Mouse (Mus musculus): ENCODE measurements at regions not wholly inside any gene's neighbourhood (a gene's known extent, or its start where the extent isn't known, plus 50 kb on each side); places are given as distances from the start of the nearest gene placed in this dataset.

DNA sequence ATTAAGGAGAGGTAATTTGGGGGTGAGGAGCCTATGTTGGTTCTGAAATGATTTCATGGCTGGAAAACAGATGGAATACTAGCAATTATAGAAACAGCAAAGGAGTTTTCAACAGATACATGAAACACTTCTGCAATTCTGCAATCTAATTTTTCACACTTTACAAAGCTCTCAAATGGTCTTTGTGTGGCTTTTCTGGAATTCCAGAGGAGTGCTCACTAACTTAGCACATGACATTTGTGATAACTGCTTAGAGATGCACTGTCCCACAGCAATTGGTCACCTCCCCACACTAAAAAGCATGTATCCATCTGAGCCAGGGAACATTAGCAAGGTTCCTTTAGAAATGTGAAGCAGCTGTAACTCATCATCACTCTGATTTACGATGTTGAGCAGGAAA, 560.1 kb downstream of the Cenpc1 start:
- Histone ChIP-seq H3K27me3 (ENCODE audit: insufficient read depth, low read length) (no peaks in the 10 kb centered on the region), H3K36me3 (ENCODE audit: insufficient read depth, low read length) (no peaks in the 10 kb centered on the region), H3K4me1 (replicated peaks; ENCODE audit: low read depth, low read length) (no peaks in the 10 kb centered on the region), H3K9me3 (ENCODE audit: low read length) (no peaks in the 10 kb centered on the region; the same call in 1 of the 2 replicates), H3K4me3 (replicated peaks; ENCODE audit: low read length) (no peak overlapping the region)
- TF ChIP-seq CTCF (conservative IDR thresholded peaks at IDR 0.05; ENCODE audit: low read length) (no peak), NANOG (IDR thresholded peaks at IDR 0.05; ENCODE audit: borderline replicate concordance, low read length) (no peak), POU5F1 (IDR thresholded peaks at IDR 0.05; ENCODE audit: borderline replicate concordance, low read length) (no peak)

GRCm38 (mm10) chr5:85497261-85497660, 568.1 kb downstream of the Cenpc1 start:
- Histone ChIP-seq H3K4me1 (replicated peaks; ENCODE audit: low read depth, low read length) (no peaks in the 10 kb centered on the region), H3K9me3 (ENCODE audit: low read length) (no peaks in the 10 kb centered on the region), H3K4me3 (replicated peaks; ENCODE audit: low read length) (no peak overlapping the region), H3K36me3 (ENCODE audit: insufficient read depth, low read length) (no peaks in the 10 kb centered on the region), H3K27me3 (ENCODE audit: insufficient read depth, low read length) (no peaks in the 10 kb centered on the region)
- TF ChIP-seq NANOG (IDR thresholded peaks at IDR 0.05; ENCODE audit: borderline replicate concordance, low read length) = no peak
- no peak for TF ChIP-seq POU5F1 (IDR thresholded peaks at IDR 0.05; ENCODE audit: borderline replicate concordance, low read length)
- no peak for TF ChIP-seq CTCF (conservative IDR thresholded peaks at IDR 0.05; ENCODE audit: low read length)

GRCm38 (mm10) chr5:85485733-85486322, 579.6 kb downstream of the Cenpc1 start:
- Histone ChIP-seq H3K36me3 (ENCODE audit: insufficient read depth, low read length) (no peaks in the 10 kb centered on the region), H3K9me3 (ENCODE audit: low read length) (peaks cover 36% of the 10 kb centered on the region), H3K4me3 (replicated peaks; ENCODE audit: low read length) (no peak overlapping the region), H3K4me1 (replicated peaks; ENCODE audit: low read depth, low read length) (no peaks in the 10 kb centered on the region), H3K27me3 (ENCODE audit: insufficient read depth, low read length) (no peaks in the 10 kb centered on the region)
- no peak for TF ChIP-seq POU5F1 (IDR thresholded peaks at IDR 0.05; ENCODE audit: borderline replicate concordance, low read length)
- TF ChIP-seq NANOG (IDR thresholded peaks at IDR 0.05; ENCODE audit: borderline replicate concordance, low read length) = no peak
- TF ChIP-seq CTCF (conservative IDR thresholded peaks at IDR 0.05; ENCODE audit: low read length) = no peak

GRCm38 (mm10) chr5:85485157-85485556, 580.2 kb downstream of the Cenpc1 start:
- H3K4me3 ChIP-seq (replicated peaks; ENCODE audit: low read length) = no peak overlapping the region
- H3K36me3 ChIP-seq (ENCODE audit: insufficient read depth, low read length) = no peaks in the 10 kb centered on the region
- H3K27me3 ChIP-seq (ENCODE audit: insufficient read depth, low read length) = no peaks in the 10 kb centered on the region
- no peaks in the 10 kb centered on the region for H3K4me1 ChIP-seq (replicated peaks; ENCODE audit: low read depth, low read length)
- H3K9me3 ChIP-seq (ENCODE audit: low read length) = peaks cover 36% of the 10 kb centered on the region
- TF ChIP-seq POU5F1 (IDR thresholded peaks at IDR 0.05; ENCODE audit: borderline replicate concordance, low read length) = no peak
- TF ChIP-seq NANOG (IDR thresholded peaks at IDR 0.05; ENCODE audit: borderline replicate concordance, low read length) = no peak
- TF ChIP-seq CTCF (conservative IDR thresholded peaks at IDR 0.05; ENCODE audit: low read length) = no peak

- no peaks in the 10 kb centered on the region for H3K4me1 ChIP-seq (replicated peaks; ENCODE audit: low read depth, low read length)
- TF ChIP-seq POU5F1 (IDR thresholded peaks at IDR 0.05; ENCODE audit: borderline replicate concordance, low read length) = no peak
- no peak for TF ChIP-seq CTCF (conservative IDR thresholded peaks at IDR 0.05; ENCODE audit: low read length)
- TF ChIP-seq NANOG (IDR thresholded peaks at IDR 0.05; ENCODE audit: borderline replicate concordance, low read length) = no peak
- no peaks in the 10 kb centered on the region for H3K27me3 ChIP-seq (ENCODE audit: insufficient read depth, low read length)
- no peak overlapping the region for H3K4me3 ChIP-seq (replicated peaks; ENCODE audit: low read length)
- H3K36me3 ChIP-seq (ENCODE audit: insufficient read depth, low read length) = no peaks in the 10 kb centered on the region
- H3K9me3 ChIP-seq (ENCODE audit: low read length) = no peaks in the 10 kb centered on the region
These were observed 597.6 kb downstream of the Cenpc1 start for GRCm38 (mm10) chr5:85467811-85468210.

DNA sequence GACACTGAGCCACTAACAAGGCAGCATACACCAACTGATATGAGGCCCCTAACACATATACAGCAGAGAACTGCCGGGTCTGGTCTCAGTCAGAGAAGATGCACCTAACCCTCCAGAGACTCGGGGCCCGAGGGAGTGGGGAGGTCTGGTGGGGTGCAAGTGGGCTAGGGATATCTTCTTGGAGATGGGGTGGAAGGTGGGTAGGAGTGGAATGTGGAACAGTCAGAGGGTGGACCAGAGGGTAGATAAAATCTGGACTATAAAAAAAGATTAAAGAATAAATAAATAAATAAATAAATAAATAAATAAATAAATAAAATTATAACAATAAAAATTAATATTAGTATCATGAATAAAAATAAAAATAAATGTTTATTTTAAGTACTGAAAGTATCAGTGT, 598.2 kb downstream of the Cenpc1 start:
- Histone ChIP-seq H3K36me3 (ENCODE audit: insufficient read depth, low read length) (no peaks in the 10 kb centered on the region), H3K4me1 (replicated peaks; ENCODE audit: low read depth, low read length) (no peaks in the 10 kb centered on the region), H3K9me3 (ENCODE audit: low read length) (no peaks in the 10 kb centered on the region), H3K27me3 (ENCODE audit: insufficient read depth, low read length) (no peaks in the 10 kb centered on the region), H3K4me3 (replicated peaks; ENCODE audit: low read length) (no peak overlapping the region)
- TF ChIP-seq POU5F1 (IDR thresholded peaks at IDR 0.05; ENCODE audit: borderline replicate concordance, low read length) = no peak
- no peak for TF ChIP-seq CTCF (conservative IDR thresholded peaks at IDR 0.05; ENCODE audit: low read length)
- no peak for TF ChIP-seq NANOG (IDR thresholded peaks at IDR 0.05; ENCODE audit: borderline replicate concordance, low read length)
